19 mouse cellular contexts compared by ENCODE assay signal in genomic region chr9:43070566-43070965, GRCm38 (mm10). TPM values are rescaled to one million over a fixed set of nuclear protein-coding genes. Genes with fewer than 3 reads are reported as not detected.
DNase-seq lines count a peak whose midpoint lies in the region; ATAC-seq and TF ChIP-seq lines count a peak whose summit lies in the region.
"Had no signal": no experiment of that assay in that cellular context is flagged by ENCODE, and none has a peak within 500 bp of the region (broad histone marks: within the 10 kb centered on the region; RNA-seq: fewer than 3 reads in every experiment).

No protein-coding gene starts in this region.

- ATAC-seq in hindbrain, embryonic 12.5 days (ENCODE audit: low FRiP score): peak; percentile 69
- ATAC-seq in midbrain, embryonic 13.5 days: peak; percentile 44; the same call in 1 of the 2 replicates
- ATAC-seq in lung, postnatal 0 days: no peak

- TF ChIP-seq POLR2A in kidney, adult 2 months (IDR thresholded peaks at IDR 0.05; ENCODE audit: low read depth, low read length): no peak

- DNase-seq in layer of hippocampus, adult 2 months (ENCODE audit: low spot score in 2 of 2): no peak
- DNase-seq in layer of hippocampus, adult 9-10 months (ENCODE audit: low spot score): no peak
- DNase-seq in embryo, embryonic 9.5 days (ENCODE audit: extremely low spot score): no peak
- DNase-seq in urinary bladder, postnatal 36 days (ENCODE audit: low spot score in 2 of 2): no peak
- DNase-seq in kidney, adult 2 months: no peak
- no peak for DNase-seq in lung, postnatal 0 days (ENCODE audit: low spot score)
- DNase-seq: adrenal gland, postnatal 10 days; cerebellum, adult 2 months; gastrocnemius, postnatal 14 days; heart, postnatal 36 days; kidney, adult 11 months; kidney, postnatal 36 days; lung, postnatal 4 days had no signal

- H3K9me3 ChIP-seq in hindbrain, embryonic 12.5 days (replicated peaks): no peaks in the 10 kb centered on the region
- no peaks in the 10 kb centered on the region for H3K9me3 ChIP-seq in midbrain, embryonic 13.5 days
- no peaks in the 10 kb centered on the region for H3K9me3 ChIP-seq in lung, postnatal 0 days (ENCODE audit: low read length)
- H3K9me3 ChIP-seq: heart, embryonic 10.5 days; limb, embryonic 12.5 days; liver, embryonic 15.5 days had no signal

- peak overlapping the region; percentile 51 for H3K9ac ChIP-seq in hindbrain, embryonic 12.5 days
- H3K9ac ChIP-seq in midbrain, embryonic 13.5 days (replicated peaks): peak overlapping the region; percentile 74
- H3K9ac ChIP-seq in lung, postnatal 0 days (replicated peaks; ENCODE audit: low read depth): no peak overlapping the region
- H3K9ac ChIP-seq: limb, embryonic 12.5 days; liver, embryonic 15.5 days had no signal

- peak overlapping the region; percentile 1; the same call in 1 of the 2 replicates for H3K4me3 ChIP-seq in layer of hippocampus, adult 2 months
- peak overlapping the region; percentile 37 for H3K4me3 ChIP-seq in hindbrain, embryonic 12.5 days
- H3K4me3 ChIP-seq in midbrain, embryonic 13.5 days (replicated peaks): peak overlapping the region; percentile 52
- H3K4me3 ChIP-seq in kidney, adult 2 months (ENCODE audit: insufficient read depth, low read depth, low read length): no peak overlapping the region
- no peak overlapping the region for H3K4me3 ChIP-seq in lung, postnatal 0 days (ENCODE audit: low read depth, low read length)
- H3K4me3 ChIP-seq: heart, embryonic 10.5 days; limb, embryonic 12.5 days; liver, embryonic 15.5 days had no signal

- H3K27me3 ChIP-seq in hindbrain, embryonic 12.5 days: no peaks in the 10 kb centered on the region
- H3K27me3 ChIP-seq in midbrain, embryonic 13.5 days: no peaks in the 10 kb centered on the region
- H3K27me3 ChIP-seq in kidney, adult 2 months (replicated peaks; ENCODE audit: control insufficient read depth, insufficient read depth, low read length): no peaks in the 10 kb centered on the region
- H3K27me3 ChIP-seq in lung, postnatal 0 days (replicated peaks; ENCODE audit: insufficient read depth, low read length): no peaks in the 10 kb centered on the region
- H3K27me3 ChIP-seq: CH12.LX; limb, embryonic 12.5 days; liver, embryonic 15.5 days had no signal

- no peak for TF ChIP-seq CTCF in layer of hippocampus, adult 2 months (conservative IDR thresholded peaks at IDR 0.05)
- TF ChIP-seq CTCF in kidney, adult 2 months (conservative IDR thresholded peaks at IDR 0.05; ENCODE audit: insufficient read depth, insufficient read length, low read depth, low read length): no peak
- TF ChIP-seq CTCF in lung, postnatal 0 days (IDR thresholded peaks at IDR 0.05): no peak

- no peak overlapping the region for H3K27ac ChIP-seq in layer of hippocampus, adult 2 months
- peak overlapping the region; percentile 84 for H3K27ac ChIP-seq in hindbrain, embryonic 12.5 days
- H3K27ac ChIP-seq in midbrain, embryonic 13.5 days: peak overlapping the region; percentile 90
- H3K27ac ChIP-seq in kidney, adult 2 months (ENCODE audit: insufficient read depth, low read depth, low read length): no peak overlapping the region
- no peak overlapping the region for H3K27ac ChIP-seq in lung, postnatal 0 days (ENCODE audit: low read length)
- H3K27ac ChIP-seq: heart, embryonic 10.5 days; limb, embryonic 12.5 days; liver, embryonic 15.5 days had no signal

- no peak for TF ChIP-seq EP300 in lung, postnatal 0 days (IDR thresholded peaks at IDR 0.05)

- WGBS in hindbrain, embryonic 12.5 days: 43% methylated on average over 4 of the region's 4 CpGs
- WGBS in midbrain, embryonic 13.5 days: 17% methylated on average over 4 of the region's 4 CpGs
- 53% methylated on average over 4 of the region's 4 CpGs for WGBS in kidney, adult 2 months
- 73% methylated on average over 4 of the region's 4 CpGs for WGBS in lung, postnatal 0 days

- H3K4me2 ChIP-seq in hindbrain, embryonic 12.5 days (replicated peaks): peak overlapping the region; percentile 44
- H3K4me2 ChIP-seq in midbrain, embryonic 13.5 days (replicated peaks): peak overlapping the region; percentile 55
- H3K4me2 ChIP-seq in lung, postnatal 0 days (replicated peaks; ENCODE audit: low read depth, low read length): no peak overlapping the region
- H3K4me2 ChIP-seq: limb, embryonic 12.5 days; liver, embryonic 15.5 days had no signal

- peaks cover 22% of the 10 kb centered on the region for H3K4me1 ChIP-seq in hindbrain, embryonic 12.5 days
- peaks cover 44% of the 10 kb centered on the region for H3K4me1 ChIP-seq in midbrain, embryonic 13.5 days (replicated peaks)
- H3K4me1 ChIP-seq in kidney, adult 2 months (ENCODE audit: control insufficient read depth, insufficient read depth, low read length): peaks cover 26% of the 10 kb centered on the region
- peaks cover 7% of the 10 kb centered on the region; the same call in 1 of the 2 replicates for H3K4me1 ChIP-seq in lung, postnatal 0 days (ENCODE audit: insufficient read depth, low read depth, low read length)

- H3K36me3 ChIP-seq in hindbrain, embryonic 12.5 days: no peaks in the 10 kb centered on the region
- H3K36me3 ChIP-seq in midbrain, embryonic 13.5 days: no peaks in the 10 kb centered on the region
- no peaks in the 10 kb centered on the region for H3K36me3 ChIP-seq in kidney, adult 2 months (ENCODE audit: control insufficient read depth, insufficient read depth, low read length)
- H3K36me3 ChIP-seq in lung, postnatal 0 days (ENCODE audit: insufficient read depth, low read length): no peaks in the 10 kb centered on the region
- H3K36me3 ChIP-seq: heart, embryonic 10.5 days; limb, embryonic 12.5 days; liver, embryonic 15.5 days had no signal

RNA-seq across cellular contexts. Expression of gene Arhgef12, which starts 36.5 kb away (rescaled TPM):
- total RNA-seq in layer of hippocampus, adult 2 months (2021): 100 to 1,000 TPM; 146 to 162 TPM
- polyA plus RNA-seq in hindbrain, embryonic 12.5 days (2016; fragmentation: Nextera tagmentation; extraction: Ambion mirVana): 16.1 and 18.5 TPM in 2 replicates
- polyA plus RNA-seq in midbrain, embryonic 13.5 days (2015; fragmentation: Nextera tagmentation; extraction: Ambion mirVana): 20.9 and 21.2 TPM in 2 replicates
- 47.6 and 48.0 TPM in 2 replicates for polyA plus RNA-seq in kidney, adult 2 months (2012; rRNA removed)
- 13.9 and 17.2 TPM in 2 replicates for polyA plus RNA-seq in lung, postnatal 0 days (2015; fragmentation: Nextera tagmentation; extraction: Ambion mirVana)

RNA-seq across cellular contexts. Expression of gene Tmem136, which starts 45.8 kb away (rescaled TPM):
- 10 to 100 TPM; 23.5 to 25.5 TPM for total RNA-seq in layer of hippocampus, adult 2 months (2021)
- 10.7 and 13.7 TPM in 2 replicates for polyA plus RNA-seq in hindbrain, embryonic 12.5 days (2016; fragmentation: Nextera tagmentation; extraction: Ambion mirVana)
- 10.5 and 11.1 TPM in 2 replicates for polyA plus RNA-seq in midbrain, embryonic 13.5 days (2015; fragmentation: Nextera tagmentation; extraction: Ambion mirVana)
- polyA plus RNA-seq in kidney, adult 2 months (2012; rRNA removed): 12.4 and 13.2 TPM in 2 replicates
- polyA plus RNA-seq in lung, postnatal 0 days (2015; fragmentation: Nextera tagmentation; extraction: Ambion mirVana): 2.8 and 3.5 TPM in 2 replicates

Comparison
In these comparisons a context has a peak if more than half of its experiments do, and no peak if none do; other contexts are left out.
1. H3K27ac ChIP-seq: peak in hindbrain, embryonic 12.5 days (single experiment) and midbrain, embryonic 13.5 days (single experiment); none in layer of hippocampus, adult 2 months (single experiment), kidney, adult 2 months (single experiment) and lung, postnatal 0 days (single experiment).
2. H3K4me3 ChIP-seq: peak in layer of hippocampus, adult 2 months (single experiment), hindbrain, embryonic 12.5 days (single experiment) and midbrain, embryonic 13.5 days (single experiment); none in kidney, adult 2 months (single experiment) and lung, postnatal 0 days (single experiment).